ENCODE assay signal across 8 mouse cellular contexts in genomic region chr19:33224181-33225001, GRCm38 (mm10).
A peak's percentile ranks its signal among the peaks of the same experiment; 100 is the strongest.
DNase-seq lines count a peak whose midpoint lies in the region; ATAC-seq and TF ChIP-seq lines count a peak whose summit lies in the region.

No protein-coding gene starts in this region.

- no peak overlapping the region for H3K4me3 ChIP-seq in CH12.LX (replicated peaks in 1 of 3; ENCODE audit: low read depth in 2 of 3, low read length in 2 of 3, poor library complexity in 1 of 3)
- no peak overlapping the region for H3K4me3 ChIP-seq in stomach, embryonic 15.5 days (replicated peaks)

- H3K4me2 ChIP-seq in CH12.LX (ENCODE audit: insufficient read depth, low read depth, poor library complexity, severe bottlenecking): peak overlapping the region; percentile 11; the same call in 1 of the 2 replicates
- 0 out of 2 replicates have a peak overlapping the region, but pooled peaks have one; percentile 6 for H3K4me2 ChIP-seq in stomach, embryonic 15.5 days

- 0 out of 2 replicates have a peak overlapping the region, but pooled peaks have one; percentile 21 for H3K9ac ChIP-seq in CH12.LX (ENCODE audit: insufficient read depth, low read depth)
- no peak overlapping the region for H3K9ac ChIP-seq in stomach, embryonic 15.5 days

- dilution Hi-C loops in CH12.LX (cut with MboI; ENCODE audit: extremely low pct_ligation_motif_present, extremely low pct_unique_long_range_greater_than_20kb, low sequenced_read_pairs): no loop called here

- no peak overlapping the region for H3K27ac ChIP-seq in CH12.LX (ENCODE audit: insufficient read depth, low read depth)
- H3K27ac ChIP-seq in stomach, embryonic 15.5 days: no peak overlapping the region

- no peaks in the 10 kb centered on the region for H3K9me3 ChIP-seq in CH12.LX (replicated peaks; ENCODE audit: low read length)
- H3K9me3 ChIP-seq in stomach, embryonic 15.5 days: no peaks in the 10 kb centered on the region

- no peaks in the 10 kb centered on the region for H3K79me2 ChIP-seq in CH12.LX (replicated peaks; ENCODE audit: control insufficient read depth, extremely low read depth, insufficient read depth, poor library complexity, severe bottlenecking)

- no peak for DNase-seq in CH12.LX (ENCODE audit: extremely low read depth)
- peak; percentile 85 for DNase-seq in adipocyte (ENCODE audit: low spot score)
- peak; percentile 24 for DNase-seq in embryo, embryonic 9.5 days (ENCODE audit: extremely low spot score)
- peak; percentile 33 for DNase-seq in heart, postnatal 4 days
- DNase-seq in layer of hippocampus, adult 9-11 months: peak; percentile 87
- DNase-seq in mesoderm, embryonic 11.5 days (ENCODE audit: low read depth, low spot score): peak; percentile 54
- DNase-seq in yolk sac, embryonic 10.5 days (ENCODE audit: low spot score): no peak

- H3K27me3 ChIP-seq in CH12.LX (replicated peaks): no peaks in the 10 kb centered on the region
- no peaks in the 10 kb centered on the region for H3K27me3 ChIP-seq in stomach, embryonic 15.5 days (replicated peaks)

- TF ChIP-seq RAD21 in CH12.LX (IDR thresholded peaks at IDR 0.05; ENCODE audit: low read depth, low read length): no peak

- no peak for TF ChIP-seq POLR2A in CH12.LX (IDR thresholded peaks at IDR 0.05; ENCODE audit: low read depth, low read length)

- peak; percentile 59; the same call in 1 of the 2 replicates for ATAC-seq in stomach, embryonic 15.5 days (ENCODE audit: insufficient read depth, low FRiP score, low read depth)

- no peak for TF ChIP-seq EP300 in CH12.LX (IDR thresholded peaks at IDR 0.05; ENCODE audit: low read length)

- WGBS in stomach, embryonic 15.5 days: 47% methylated on average over 8 of the region's 8 CpGs

- TF ChIP-seq CTCF in CH12.LX (conservative IDR thresholded peaks at IDR 0.05 in 1 of 2, IDR thresholded peaks at IDR 0.05 in 1 of 2; ENCODE audit: low read depth in 2 of 2, low read length in 2 of 2): no peak

- peaks cover 22 to 52% of the 10 kb centered on the region in 2 experiments for H3K4me1 ChIP-seq in CH12.LX (ENCODE audit: control insufficient read depth in 1 of 2, insufficient read depth in 2 of 2)
- H3K4me1 ChIP-seq in stomach, embryonic 15.5 days: peaks cover 20% of the 10 kb centered on the region

- no peaks in the 10 kb centered on the region for H3K36me3 ChIP-seq in CH12.LX (replicated peaks in 1 of 2; ENCODE audit: control insufficient read depth in 1 of 2, insufficient read depth in 1 of 2, low read length in 1 of 2)
- H3K36me3 ChIP-seq in stomach, embryonic 15.5 days: no peaks in the 10 kb centered on the region

- in situ Hi-C loops in CH12.LX (cut with MboI; ENCODE audit: low pct_ligation_motif_present, low pct_unique_long_range_greater_than_20kb, low sequenced_read_pairs): loop anchor here (5.0 to 25.0 kb wide), 4 partner anchors 107 to 512 kb away; no protein-coding TSS in a partner anchor

TF ChIP-seq in CH12.LX, 34 proteins besides CTCF, POLR2A, EP300 and RAD21:
- no peak for TF ChIP-seq TCF12 (IDR thresholded peaks at IDR 0.05; ENCODE audit: low read depth, low read length)
TF ChIP-seq in CH12.LX: peak in this region for 0.

Comparison
In these comparisons a context has a peak if more than half of its experiments do, and no peak if none do; other contexts are left out.
1. DNase-seq: peak in adipocyte (single experiment), embryo, embryonic 9.5 days (single experiment), heart, postnatal 4 days (single experiment), layer of hippocampus, adult 9-11 months (single experiment) and mesoderm, embryonic 11.5 days (single experiment); none in CH12.LX (single experiment) and yolk sac, embryonic 10.5 days (single experiment).